Mouse (Mus musculus) neural tube, embryonic 11.5 days (tissue): ENCODE measurements at regions not wholly inside any gene's neighbourhood (a gene's known extent, or its start where the extent isn't known, plus 50 kb on each side); places are given as distances from the start of the nearest gene placed in this dataset.

Experiments used
- ATAC-seq: fragments of 200-750 bp; cut with Nextera tagmentation; 2 replicates; pipeline ENCODE4 v1.8.0; 2017; ENCODE audit warnings: moderate number of reproducible peaks, mild to moderate bottlenecking, moderate TSS enrichment, moderate library complexity; ENCODE audit not compliant: insufficient read depth, low FRiP score, low TSS enrichment
- DNase-seq: peaks from one replicate; pipeline ENCODE4 v3.0.0-alpha.2; 2015; ENCODE audit warnings: low spot score
- H3K27ac ChIP-seq: fragments of 300-500 bp; sonication (generic); 2 replicates; pipeline ENCODE4 v1.5.1; 2014; ENCODE audit warnings: low read depth, mild to moderate bottlenecking, low read length
- H3K27me3 ChIP-seq: fragments of 300-500 bp; sonication (generic); 2 replicates; pipeline ENCODE4 v1.6.1; 2014; ENCODE audit warnings: mild to moderate bottlenecking, low read length, mixed read lengths; ENCODE audit not compliant: control insufficient read depth, insufficient read depth
- H3K36me3 ChIP-seq: fragments of 300-500 bp; sonication (generic); 2 replicates; pipeline ENCODE4 v1.6.1; 2014; ENCODE audit warnings: mild to moderate bottlenecking, low read length, moderate library complexity, mixed read lengths; ENCODE audit not compliant: control insufficient read depth, insufficient read depth
- H3K4me1 ChIP-seq: fragments of 300-500 bp; sonication (generic); 2 replicates; pipeline ENCODE4 v1.6.1; 2014; ENCODE audit warnings: low read length, mixed read lengths; ENCODE audit not compliant: control insufficient read depth, insufficient read depth
- H3K4me2 ChIP-seq: fragments of 300-500 bp; sonication (generic); 2 replicates; pipeline ENCODE4 v1.6.1; 2014; ENCODE audit warnings: low read depth, mild to moderate bottlenecking, moderate library complexity
- H3K4me3 ChIP-seq: fragments of 300-500 bp; sonication (generic); 2 replicates; pipeline ENCODE4 v1.5.1; 2014; ENCODE audit warnings: low read depth, low read length
- H3K9ac ChIP-seq: fragments of 300-500 bp; sonication (generic); 2 replicates; pipeline ENCODE4 v1.6.1; 2014; ENCODE audit warnings: mild to moderate bottlenecking, low read length
- H3K9me3 ChIP-seq: fragments of 300-500 bp; sonication (generic); 2 replicates; pipeline ENCODE4 v1.6.1; 2016; ENCODE audit warnings: low read length; ENCODE audit not compliant: control insufficient read depth
- WGBS: fragments of 180-500 bp; shearing (Covaris S2); extraction: QIAGEN DNeasy Blood & Tissue Kit; methylation state at CpG from one replicate; pipeline ENCODE4 v1.1.7; 2014; 5-methylcytosine and 5-hydroxymethylcytosine counted together

- no peaks in the 10 kb centered on the region for H3K9me3 ChIP-seq
- H3K9ac ChIP-seq: no peak overlapping the region
- H3K27ac ChIP-seq: no peak overlapping the region
- 80% methylated on average over 9 of the region's 9 CpGs for WGBS
- no peak overlapping the region for H3K4me2 ChIP-seq
- no peak for ATAC-seq
- H3K36me3 ChIP-seq: no peaks in the 10 kb centered on the region
- no peaks in the 10 kb centered on the region for H3K27me3 ChIP-seq
- no peak overlapping the region for H3K4me3 ChIP-seq
- no peak for DNase-seq
- no peaks in the 10 kb centered on the region for H3K4me1 ChIP-seq
These were observed 89.6 kb upstream of the Rpl34 start for GRCm38 (mm10) chr3:130819837-130820098.

GRCm38 (mm10) chr3:130819031-130819836 is 89.0 kb upstream of the Rpl34 start:
- ATAC-seq: peak; percentile 41
- no peaks in the 10 kb centered on the region for H3K36me3 ChIP-seq
- no peaks in the 10 kb centered on the region for H3K27me3 ChIP-seq
- H3K9me3 ChIP-seq: no peaks in the 10 kb centered on the region
- 46% methylated on average over 17 of the region's 17 CpGs for WGBS
- no peak overlapping the region for H3K27ac ChIP-seq
- no peak overlapping the region for H3K4me3 ChIP-seq
- DNase-seq: peak; percentile 38
- H3K9ac ChIP-seq: peak overlapping the region; percentile 40; the same call in 1 of the 2 replicates
- no peaks in the 10 kb centered on the region for H3K4me1 ChIP-seq
- peak overlapping the region; percentile 40 for H3K4me2 ChIP-seq

- peak; percentile 92 for DNase-seq
- Histone ChIP-seq H3K27ac (no peak overlapping the region), H3K9me3 (no peaks in the 10 kb centered on the region), H3K4me1 (no peaks in the 10 kb centered on the region), H3K27me3 (no peaks in the 10 kb centered on the region), H3K9ac (peak overlapping the region; percentile 40; the same call in 1 of the 2 replicates), H3K4me2 (peak overlapping the region; percentile 40), H3K4me3 (no peak overlapping the region), H3K36me3 (no peaks in the 10 kb centered on the region)
- ATAC-seq: peak; percentile 81; the same call in 1 of the 2 replicates
- WGBS: 5% methylated on average over 18 of the region's 18 CpGs
These were observed 88.4 kb upstream of the Rpl34 start for GRCm38 (mm10) chr3:130818467-130819030.

GRCm38 (mm10) chr3:130809696-130810665 is 79.8 kb upstream of the Rpl34 start:
- 77% methylated on average over 19 of the region's 19 CpGs for WGBS
- H3K9me3 ChIP-seq: no peaks in the 10 kb centered on the region
- no peaks in the 10 kb centered on the region for H3K27me3 ChIP-seq
- ATAC-seq: no peak
- no peaks in the 10 kb centered on the region for H3K36me3 ChIP-seq
- no peaks in the 10 kb centered on the region for H3K4me1 ChIP-seq
- no peak overlapping the region for H3K4me3 ChIP-seq
- H3K27ac ChIP-seq: no peak overlapping the region
- no peak for DNase-seq
- H3K9ac ChIP-seq: no peak overlapping the region
- no peak overlapping the region for H3K4me2 ChIP-seq

- 80% methylated on average over 3 of the region's 3 CpGs for WGBS
- no peak for ATAC-seq
- no peaks in the 10 kb centered on the region for H3K36me3 ChIP-seq
These were observed 75.1 kb upstream of the Rpl34 start for GRCm38 (mm10) chr3:130805345-130805744.

GRCm38 (mm10) chr3:130804327-130804662 is 74.1 kb upstream of the Rpl34 start:
- Histone ChIP-seq H3K4me1 (no peaks in the 10 kb centered on the region), H3K9me3 (no peaks in the 10 kb centered on the region), H3K9ac (no peak overlapping the region), H3K27ac (no peak overlapping the region), H3K36me3 (no peaks in the 10 kb centered on the region), H3K27me3 (no peaks in the 10 kb centered on the region), H3K4me2 (no peak overlapping the region), H3K4me3 (no peak overlapping the region)
- 58% methylated on average over 6 of the region's 6 CpGs for WGBS
- no peak for ATAC-seq
- no peak for DNase-seq

More at GRCm38 (mm10) chr3:130805345-130805744, 75.1 kb upstream of the Rpl34 start:
- no peaks in the 10 kb centered on the region for H3K4me1 ChIP-seq
- H3K9ac ChIP-seq: no peak overlapping the region
- H3K4me2 ChIP-seq: no peak overlapping the region
- no peak overlapping the region for H3K4me3 ChIP-seq
- no peaks in the 10 kb centered on the region for H3K27me3 ChIP-seq
- no peaks in the 10 kb centered on the region for H3K9me3 ChIP-seq
- H3K27ac ChIP-seq: no peak overlapping the region
- DNase-seq: no peak

- H3K4me3 ChIP-seq: no peak overlapping the region
- no peaks in the 10 kb centered on the region for H3K9me3 ChIP-seq
- WGBS: 47% methylated on average over 12 of the region's 12 CpGs
- no peak overlapping the region for H3K9ac ChIP-seq
- ATAC-seq (no peak), DNase-seq (peak; percentile 55)
- H3K36me3 ChIP-seq: no peaks in the 10 kb centered on the region
- H3K4me2 ChIP-seq: no peak overlapping the region
- no peaks in the 10 kb centered on the region for H3K27me3 ChIP-seq
- no peaks in the 10 kb centered on the region for H3K4me1 ChIP-seq
- H3K27ac ChIP-seq: no peak overlapping the region; the same call in 1 of the 2 replicates
These were observed 73.6 kb upstream of the Rpl34 start for GRCm38 (mm10) chr3:130803591-130804326.

GRCm38 (mm10) chr3:130800016-130800415 is 69.8 kb upstream of the Rpl34 start:
- Histone ChIP-seq H3K9ac (no peak overlapping the region), H3K9me3 (no peaks in the 10 kb centered on the region), H3K27ac (no peak overlapping the region), H3K36me3 (no peaks in the 10 kb centered on the region), H3K4me1 (no peaks in the 10 kb centered on the region), H3K27me3 (no peaks in the 10 kb centered on the region), H3K4me3 (no peak overlapping the region), H3K4me2 (no peak overlapping the region)
- 82% methylated on average over 2 of the region's 2 CpGs for WGBS
- ATAC-seq (no peak), DNase-seq (no peak)
